Mouse (Mus musculus): Measurements from ENCODE around the gene Olfr845. TPM values are rescaled to one million over a fixed set of nuclear protein-coding genes. Genes with fewer than 3 reads are reported as not detected.

Gene Olfr845
- not detected in 2 replicates for total RNA-seq (2017)

DNA sequence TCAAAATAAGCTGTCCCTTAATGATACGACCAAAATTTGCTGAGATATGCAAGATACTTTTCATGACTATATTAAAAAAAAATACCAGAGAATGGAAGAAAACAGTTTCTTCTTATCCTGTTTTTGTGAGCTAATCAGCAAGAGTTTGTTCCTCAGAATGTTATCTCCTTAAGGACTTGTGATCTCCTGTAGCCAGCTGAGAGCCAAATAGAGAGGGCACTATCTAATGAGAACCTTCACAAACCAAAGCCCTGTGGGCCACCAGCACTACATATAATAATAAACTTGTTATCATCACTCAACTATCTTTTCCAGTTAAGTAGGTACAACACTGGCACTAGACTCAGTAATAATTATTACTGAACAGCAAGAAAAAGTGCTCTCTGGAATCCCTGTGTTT lies at the start of gene Olfr845:
Gene Olfr845 (plus strand): TSS at position 301 of the 400 bp plus-strand sequence.
- no peak for ATAC-seq (replicated peaks; ENCODE audit: low read depth, poor library complexity, severe bottlenecking)

DNA sequence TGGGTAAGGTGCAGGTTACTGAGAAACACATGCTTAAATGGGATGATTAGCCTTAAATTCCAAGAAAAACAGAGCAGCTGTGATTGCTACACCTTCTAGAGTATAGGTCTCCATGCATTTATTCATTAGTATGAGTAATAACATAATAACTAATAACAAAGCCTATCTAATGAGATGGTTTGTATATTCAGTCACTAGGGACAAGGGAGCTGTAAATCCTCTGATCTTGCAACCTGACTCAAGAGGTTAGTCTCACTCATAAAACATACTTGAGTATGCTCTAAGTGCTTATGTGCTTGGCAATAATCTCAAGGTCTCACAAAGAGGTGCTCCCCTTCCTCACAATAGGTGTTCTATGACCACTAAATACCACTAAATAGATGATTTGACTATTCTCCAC lies 20.2 kb upstream of the Olfr845 start, which contains the start of gene Olfr844:
Gene Olfr844 (plus strand): TSS at position 301 of the 400 bp plus-strand sequence.
- no peak for ATAC-seq (replicated peaks; ENCODE audit: low read depth, poor library complexity, severe bottlenecking)

DNA sequence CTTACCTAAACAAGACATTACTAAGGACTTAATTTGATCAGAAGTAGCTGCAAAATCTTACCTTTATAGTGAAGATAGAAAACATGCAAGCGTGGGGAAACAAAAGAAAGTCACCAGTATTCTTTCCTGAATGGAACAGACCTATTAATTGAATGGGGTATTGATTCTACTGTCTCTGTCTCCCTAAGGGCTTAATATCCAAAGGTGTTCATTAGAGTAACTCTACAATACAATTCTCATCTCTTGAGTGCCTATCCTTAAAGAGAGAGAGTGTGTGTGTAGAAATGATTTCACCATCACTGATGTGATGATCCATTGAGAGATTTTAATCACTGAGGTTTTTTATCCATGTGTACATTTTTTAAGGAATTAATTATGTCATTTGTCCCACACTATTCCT lies 27.6 kb downstream of the Olfr845 start, which contains the start of gene Olfr846:
Gene Olfr846 (minus strand): TSS at position 101 of the 400 bp plus-strand sequence.
- no peak for ATAC-seq (replicated peaks; ENCODE audit: low read depth, poor library complexity, severe bottlenecking)

DNA sequence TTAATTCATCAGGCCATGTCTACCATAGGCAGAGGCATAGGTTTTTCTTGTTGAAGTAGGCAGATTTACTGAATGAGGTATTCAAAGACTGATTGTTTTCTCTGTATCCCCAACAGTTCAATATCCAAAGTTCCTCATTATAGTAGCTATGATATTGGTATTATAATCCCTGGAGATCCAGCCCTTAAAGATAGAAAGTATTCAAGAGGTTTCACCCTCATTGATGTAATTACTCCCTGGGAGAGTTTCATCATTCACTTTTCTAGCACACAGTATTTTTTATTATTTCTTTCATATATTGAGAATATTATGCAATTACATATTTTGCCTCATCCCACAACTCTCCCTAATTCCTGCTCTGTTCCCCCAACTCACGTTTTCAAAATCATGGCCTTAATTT lies 42.3 kb downstream of the Olfr845 start, which contains the start of gene Olfr847:
Gene Olfr847 (minus strand): TSS at position 101 of the 400 bp plus-strand sequence.
- ATAC-seq (replicated peaks; ENCODE audit: low read depth, poor library complexity, severe bottlenecking): no peak

Other genes starting within 250 kb of the Olfr845 start
- not detected in 2 replicates for gene Olfr836, start 216.1 kb upstream of the Olfr845 start, total RNA-seq (2017)
- not detected in 2 replicates for gene Olfr837, start 200.1 kb upstream of the Olfr845 start, total RNA-seq (2017)
- not detected in 2 replicates for gene Olfr839-ps1, start 159.1 kb upstream of the Olfr845 start, total RNA-seq (2017)
- not detected in 2 replicates for gene Olfr843, start 84.5 kb upstream of the Olfr845 start, total RNA-seq (2017)
- gene Olfr844, start 20.1 kb upstream of the Olfr845 start, total RNA-seq (2017): not detected in 2 replicates
- not detected in 2 replicates for gene Olfr846, start 27.5 kb downstream of the Olfr845 start, total RNA-seq (2017)
- not detected in 2 replicates for gene Olfr847, start 42.2 kb downstream of the Olfr845 start, total RNA-seq (2017)
- not detected in 2 replicates for gene Olfr849, start 103.8 kb downstream of the Olfr845 start, total RNA-seq (2017)
- not detected in 2 replicates for gene Olfr850, start 141.8 kb downstream of the Olfr845 start, total RNA-seq (2017)
- not detected in 2 replicates for gene Olfr851, start 156.8 kb downstream of the Olfr845 start, total RNA-seq (2017)
- gene Olfr853, start 204.6 kb downstream of the Olfr845 start, total RNA-seq (2017): not detected in 2 replicates
- not detected in 2 replicates for gene Olfr854, start 230.9 kb downstream of the Olfr845 start, total RNA-seq (2017)
- gene Olfr855, start 246.2 kb downstream of the Olfr845 start, total RNA-seq (2017): not detected in 2 replicates